Mouse (Mus musculus) liver, postnatal 0 days (tissue): ENCODE results near the gene Hist1h4b.

Experiments
- CTCF ChIP-seq: sonication (generic); IDR thresholded peaks from 2 replicates; pipeline ENCODE4 v1.5.1; 2016; ENCODE audit warnings: antibody characterized with exemption, low read depth
- EP300 ChIP-seq: IDR thresholded peaks from 2 replicates; pipeline ENCODE4 v1.6.1; 2016; ENCODE audit warnings: antibody characterized with exemption, low read depth, mild to moderate bottlenecking

DNA sequence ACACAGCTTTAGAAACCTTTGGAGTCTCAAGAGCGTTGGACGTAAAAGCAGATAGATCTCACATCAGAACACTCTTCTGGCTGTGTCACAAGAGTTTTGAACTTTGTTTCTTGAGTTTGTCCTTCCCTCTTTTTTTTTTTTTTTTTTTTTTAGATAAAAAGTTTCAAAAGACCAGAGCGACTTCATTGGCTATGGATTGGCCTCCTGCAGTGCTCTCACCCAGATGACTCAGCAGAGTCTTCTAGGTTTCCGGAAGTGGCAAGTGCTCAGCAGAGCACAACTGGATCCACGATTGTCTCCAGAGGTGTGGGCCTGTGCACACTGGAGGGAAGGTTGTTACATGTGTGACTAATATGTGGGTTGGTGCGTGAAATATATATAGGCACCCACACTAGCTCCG, 21.5 kb downstream of the Hist1h4b start:
- TF ChIP-seq CTCF, result no peak
- TF ChIP-seq EP300, result no peak
